39 mouse cellular contexts compared by ENCODE assay signal in genomic region chr15:32226381-32226780, GRCm38 (mm10). TPM values are rescaled to one million over a fixed set of nuclear protein-coding genes. Genes with fewer than 3 reads are reported as not detected.
DNase-seq lines count a peak whose midpoint lies in the region; ATAC-seq and TF ChIP-seq lines count a peak whose summit lies in the region.
"Had no signal": no experiment of that assay in that cellular context is flagged by ENCODE, and none has a peak within 500 bp of the region (broad histone marks: within the 10 kb centered on the region; RNA-seq: fewer than 3 reads in every experiment).

No protein-coding gene starts in this region.

- no peaks in the 10 kb centered on the region for H3K9me3 ChIP-seq in kidney, embryonic 15.5 days (replicated peaks)
- H3K9me3 ChIP-seq: hindbrain, embryonic 12.5 days; limb, embryonic 12.5 days; liver, embryonic 15.5 days had no signal

- peak overlapping the region; percentile 12; the same call in 1 of the 2 replicates for H3K27ac ChIP-seq in testis, adult 2 months (ENCODE audit: control insufficient read depth, insufficient read depth, low read depth, low read length)
- peak overlapping the region; percentile 51; the same call in 1 of the 2 replicates for H3K27ac ChIP-seq in kidney, embryonic 15.5 days
- H3K27ac ChIP-seq: hindbrain, embryonic 12.5 days; hindbrain, postnatal 0 days; limb, embryonic 12.5 days; liver, embryonic 15.5 days; stomach, postnatal 0 days had no signal

- 73% methylated on average over 6 of the region's 6 CpGs for WGBS in kidney, embryonic 15.5 days

- H3K4me1 ChIP-seq in testis, adult 2 months (ENCODE audit: control insufficient read depth, insufficient read depth, low read length), result no peaks in the 10 kb centered on the region
- H3K4me1 ChIP-seq in kidney, embryonic 15.5 days, result peaks cover 7% of the 10 kb centered on the region; the same call in 1 of the 2 replicates
- H3K4me1 ChIP-seq: hindbrain, embryonic 12.5 days; limb, embryonic 12.5 days; liver, embryonic 15.5 days had no signal

- no peaks in the 10 kb centered on the region for H3K36me3 ChIP-seq in testis, adult 2 months (ENCODE audit: control insufficient read depth, insufficient read depth, low read length)
- H3K36me3 ChIP-seq in kidney, embryonic 15.5 days, result no peaks in the 10 kb centered on the region
- H3K36me3 ChIP-seq: hindbrain, embryonic 12.5 days; limb, embryonic 12.5 days; liver, embryonic 15.5 days had no signal

- H3K4me3 ChIP-seq in testis, adult 2 months (ENCODE audit: control insufficient read depth, low read depth, low read length), result no peak overlapping the region
- no peak overlapping the region for H3K4me3 ChIP-seq in kidney, embryonic 15.5 days (replicated peaks)
- H3K4me3 ChIP-seq: erythroblast, embryonic 14.5 days; hindbrain, embryonic 12.5 days; limb, embryonic 12.5 days; liver, embryonic 15.5 days had no signal

- H3K27me3 ChIP-seq in testis, adult 2 months (ENCODE audit: control insufficient read depth, insufficient read depth, low read length), result no peaks in the 10 kb centered on the region
- no peaks in the 10 kb centered on the region for H3K27me3 ChIP-seq in kidney, embryonic 15.5 days
- H3K27me3 ChIP-seq: hindbrain, embryonic 12.5 days; limb, embryonic 12.5 days; liver, embryonic 15.5 days had no signal

- H3K9ac ChIP-seq in kidney, embryonic 15.5 days, result no peak overlapping the region
- H3K9ac ChIP-seq: hindbrain, embryonic 12.5 days; limb, embryonic 12.5 days; liver, embryonic 15.5 days; lung, embryonic 14.5 days had no signal

- TF ChIP-seq CTCF in testis, adult 2 months (IDR thresholded peaks at IDR 0.05; ENCODE audit: control insufficient read depth, insufficient read depth, insufficient replicate concordance, low read depth, low read length), result no peak

- DNase-seq in testis, postnatal 14 days (ENCODE audit: low spot score), result no peak
- DNase-seq in kidney, postnatal 25 days, result peak; percentile 38 to 61
- no peak for DNase-seq in urinary bladder, postnatal 14 days (ENCODE audit: low spot score)
- no peak for DNase-seq in left cerebral cortex, postnatal 36 days (ENCODE audit: low spot score in 2 of 2)
- DNase-seq in frontal cortex, postnatal 36 days (ENCODE audit: low spot score in 2 of 2), result no peak
- DNase-seq: B cell, adult 2 months; cerebellum, adult 18-20 months; cerebellum, postnatal 14 days; gastrocnemius, postnatal 10 days; heart, postnatal 36 days; layer of hippocampus, adult 9-11 months; lung, embryonic 14.5 days; lung, postnatal 14 days; midbrain, embryonic 14.5 days; right cerebral cortex, postnatal 25 days had no signal

- peak; percentile 80 for ATAC-seq in kidney, embryonic 15.5 days (replicated peaks; ENCODE audit: low FRiP score)
- ATAC-seq: forebrain, embryonic 16.5 days; hindbrain, postnatal 0 days had no signal

- intact Hi-C loops in left cerebral cortex, postnatal 36 days (cut with DNase I), result no loop called here

- H3K4me2 ChIP-seq in kidney, embryonic 15.5 days, result no peak overlapping the region
- H3K4me2 ChIP-seq: heart, embryonic 11.5 days; hindbrain, embryonic 12.5 days; limb, embryonic 12.5 days; liver, embryonic 15.5 days; lung, embryonic 14.5 days had no signal

- TF ChIP-seq POLR2A in testis, adult 2 months (IDR thresholded peaks at IDR 0.05; ENCODE audit: control insufficient read depth, low read depth, low read length), result no peak

RNA-seq across cellular contexts. Expression of gene Sema5a, which starts 18.2 kb away (rescaled TPM):
- 3.6 and 4.5 TPM in 2 replicates for polyA plus RNA-seq in testis, adult 2 months (2012; rRNA removed)
- 25.2 and 26.3 TPM in 2 replicates for polyA plus RNA-seq in kidney, embryonic 15.5 days (2015; fragmentation: Nextera tagmentation; extraction: Ambion mirVana)
- total RNA-seq in left cerebral cortex, postnatal 36 days (2021), result 10 to 100 TPM; 23.7 to 26.0 TPM
- total RNA-seq: granulocyte monocyte progenitor cell, adult 5-6 weeks; monocyte, adult 5-6 weeks had no signal
- polyA plus RNA-seq: erythroblast, embryonic 14.5 days had no signal

RNA-seq across cellular contexts. Expression of gene Tas2r119, which starts 49.3 kb away (rescaled TPM):
- polyA plus RNA-seq in testis, adult 2 months (2012; rRNA removed), result not detected in 2 replicates
- not detected in 2 replicates for polyA plus RNA-seq in kidney, embryonic 15.5 days (2015; fragmentation: Nextera tagmentation; extraction: Ambion mirVana)
- not detected for total RNA-seq in left cerebral cortex, postnatal 36 days (2021)
- total RNA-seq: adrenal gland, adult 2 months; adrenal gland, postnatal 36 days; gastrocnemius, postnatal 10 days; granulocyte monocyte progenitor cell, adult 5-6 weeks; heart, postnatal 36 days; hindbrain, postnatal 0 days; left cerebral cortex, postnatal 10 days; liver, adult 2 months; monocyte, adult 5-6 weeks had no signal
- polyA plus RNA-seq: adrenal gland, adult 2 months; brain, embryonic 14.5 days; cortical plate, adult 2 months; embryonic facial prominence, embryonic 14.5 days; erythroblast, embryonic 14.5 days; forebrain, embryonic 11.5 days; forebrain, embryonic 16.5 days; heart, embryonic 11.5 days; heart, embryonic 16.5 days; hindbrain, embryonic 12.5 days; hindbrain, postnatal 0 days; large intestine, adult 2 months; limb, embryonic 12.5 days; liver, adult 2 months; liver, embryonic 15.5 days; lung, embryonic 14.5 days; midbrain, embryonic 14.5 days; neural tube, embryonic 14.5 days; spleen, adult 2 months; stomach, postnatal 0 days had no signal

Comparison
In these comparisons a context has a peak if more than half of its experiments do, and no peak if none do; other contexts are left out.
1. DNase-seq: peak in kidney, postnatal 25 days (2 of 2); none in testis, postnatal 14 days (single experiment), urinary bladder, postnatal 14 days (single experiment), left cerebral cortex, postnatal 36 days (0 of 2) and frontal cortex, postnatal 36 days (0 of 2).